Mouse (Mus musculus) embryonic facial prominence, embryonic 12.5 days (tissue): ENCODE data around the gene Hydin. TPM values are rescaled to one million over a fixed set of nuclear protein-coding genes. Genes with fewer than 3 reads are reported as not detected.
"Not testable (repeated sequence)": the region's sequence is repeated elsewhere in the genome, so short reads cannot be mapped to it uniquely, and the experiment has no call there.

Experiments
- ATAC-seq: fragments of 200-750 bp; cut with Nextera tagmentation; 2 replicates; pipeline ENCODE4 v1.8.0; 2017; ENCODE audit not compliant: insufficient number of reproducible peaks, insufficient read depth, low FRiP score, low TSS enrichment
- H3K27ac ChIP-seq: fragments of 300-500 bp; sonication (generic); 2 replicates; pipeline ENCODE4 v1.5.1; 2016; ENCODE audit warnings: mild to moderate bottlenecking
- H3K27me3 ChIP-seq: fragments of 300-500 bp; sonication (generic); 2 replicates; pipeline ENCODE4 v1.6.1; 2016; ENCODE audit warnings: mild to moderate bottlenecking, moderate library complexity
- H3K36me3 ChIP-seq: fragments of 300-500 bp; sonication (generic); 2 replicates; pipeline ENCODE4 v1.6.1; 2016; ENCODE audit warnings: mild to moderate bottlenecking
- H3K4me1 ChIP-seq: fragments of 300-500 bp; sonication (generic); 2 replicates; pipeline ENCODE4 v1.6.1; 2016
- H3K4me2 ChIP-seq: fragments of 300-500 bp; sonication (generic); replicated peaks from 2 replicates; pipeline ENCODE4 v1.6.1; 2016; ENCODE audit warnings: mild to moderate bottlenecking, moderate library complexity
- H3K4me3 ChIP-seq: fragments of 300-500 bp; sonication (generic); 2 replicates; pipeline ENCODE4 v1.5.1; 2016; ENCODE audit warnings: mild to moderate bottlenecking
- H3K9ac ChIP-seq: fragments of 300-500 bp; sonication (generic); 2 replicates; pipeline ENCODE4 v1.6.1; 2016; ENCODE audit warnings: mild to moderate bottlenecking, moderate library complexity
- H3K9me3 ChIP-seq: fragments of 300-500 bp; sonication (generic); 2 replicates; pipeline ENCODE4 v1.6.1; 2016; ENCODE audit warnings: mild to moderate bottlenecking, moderate library complexity
- WGBS: fragments of 180-500 bp; shearing (Covaris S2); methylation state at CpG from one replicate; pipeline ENCODE4 v1.1.7; 2016; 5-methylcytosine and 5-hydroxymethylcytosine counted together
- polyA plus RNA-seq: library from polyadenylated mRNA; unstranded; fragments of >200 nt; fragmentation: Nextera tagmentation; extraction: Ambion mirVana; gene quantifications from 2 replicates; pipeline ENCODE4 v1.2.1, GENCODE M21; 2016

Gene Hydin
- polyA plus RNA-seq, 1 experiment from 2014 or later: 0.08 TPM

DNA sequence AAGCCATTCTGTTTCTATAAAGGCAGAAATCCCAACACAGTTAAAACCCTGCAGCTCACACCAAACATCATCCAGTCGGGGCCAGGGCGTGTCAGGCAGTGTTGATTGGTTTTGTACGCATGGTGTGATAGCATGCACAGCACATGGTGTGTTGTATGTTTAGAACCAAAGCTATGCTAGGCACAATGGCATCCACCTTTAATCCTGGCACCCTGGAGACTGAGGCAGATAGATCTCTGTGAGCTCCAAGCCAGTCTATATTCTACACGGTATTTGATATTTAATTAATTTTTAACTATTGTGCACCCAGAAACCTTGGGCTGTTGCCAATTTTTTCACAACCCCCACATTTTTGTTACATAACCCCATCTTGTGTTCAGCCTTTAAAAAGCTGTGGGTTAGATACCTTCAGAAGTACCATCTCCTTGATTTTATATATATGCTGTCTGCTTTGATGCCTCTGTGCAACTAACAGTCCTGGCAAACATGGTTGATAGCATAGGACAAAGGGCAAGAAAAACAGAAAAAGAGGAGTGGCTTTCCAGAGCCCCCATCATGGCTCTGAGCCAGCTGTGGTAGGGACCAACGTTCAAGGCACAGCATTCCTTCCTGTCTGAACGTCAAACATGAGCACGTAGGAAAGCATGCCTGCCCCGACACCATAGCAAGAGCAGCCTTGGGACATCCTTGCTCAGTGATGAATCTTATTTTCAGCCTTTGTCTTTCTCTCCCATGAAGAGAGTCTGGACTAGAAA lies 263.4 kb downstream of the Hydin start:
- no peaks in the 10 kb centered on the region for H3K4me1 ChIP-seq
- H3K4me3 ChIP-seq: no peak overlapping the region
- no peaks in the 10 kb centered on the region for H3K36me3 ChIP-seq
- WGBS: 68% methylated on average over 8 of the region's 8 CpGs
- H3K9me3 ChIP-seq: no peaks in the 10 kb centered on the region
- H3K27ac ChIP-seq: no peak overlapping the region
- ATAC-seq: no peak
- H3K9ac ChIP-seq: no peak overlapping the region
- no peak overlapping the region for H3K4me2 ChIP-seq
- no peaks in the 10 kb centered on the region for H3K27me3 ChIP-seq

DNA sequence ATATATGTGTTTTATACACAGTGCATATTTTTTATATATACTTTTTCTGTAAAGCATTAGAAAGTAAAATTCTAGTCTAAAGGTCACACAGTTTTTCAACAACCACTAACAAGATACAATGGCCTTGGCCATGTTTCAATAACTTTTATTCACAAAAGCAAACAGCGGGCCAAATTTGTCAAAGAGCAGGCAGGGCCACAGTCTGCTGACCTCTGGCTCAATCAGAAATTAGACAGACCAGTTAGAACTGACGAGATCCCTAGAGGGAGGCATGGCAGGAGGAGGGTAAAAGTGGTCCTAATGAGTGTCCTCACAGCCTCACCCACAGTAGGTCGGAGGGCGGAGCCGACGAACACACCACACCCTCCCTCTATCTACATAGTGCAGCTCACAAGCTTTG lies 267.0 kb downstream of the Hydin start:
- Histone ChIP-seq H3K9ac (no peak overlapping the region), H3K36me3 (no peaks in the 10 kb centered on the region), H3K9me3 (no peaks in the 10 kb centered on the region), H3K4me2 (no peak overlapping the region), H3K4me3 (no peak overlapping the region), H3K27ac (no peak overlapping the region), H3K4me1 (no peaks in the 10 kb centered on the region), H3K27me3 (no peaks in the 10 kb centered on the region)
- 83% methylated on average over 6 of the region's 6 CpGs for WGBS
- no peak for ATAC-seq

DNA sequence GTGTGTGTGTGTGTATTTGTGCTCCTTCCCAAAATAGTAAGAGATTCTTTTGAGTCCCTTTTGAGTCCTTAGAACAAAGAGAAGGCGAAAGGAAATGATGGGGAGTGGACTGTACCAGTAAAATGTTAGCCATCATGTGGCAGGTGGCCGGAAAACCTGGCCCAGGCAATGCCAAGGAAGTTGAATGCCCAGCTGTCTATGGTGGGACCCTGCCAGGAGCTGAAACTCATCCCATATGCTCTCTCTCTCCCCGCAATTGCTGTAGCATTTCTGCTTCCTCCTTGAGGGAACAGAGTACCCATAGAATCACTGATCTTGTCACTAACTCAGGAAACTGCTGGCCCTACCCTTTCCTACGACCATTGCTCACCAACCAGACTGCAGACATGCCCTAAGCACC lies 271.1 kb downstream of the Hydin start:
- Histone ChIP-seq H3K4me1 (no peaks in the 10 kb centered on the region), H3K27ac (no peak overlapping the region), H3K4me3 (no peak overlapping the region), H3K9me3 (no peaks in the 10 kb centered on the region), H3K4me2 (no peak overlapping the region), H3K36me3 (no peaks in the 10 kb centered on the region), H3K27me3 (no peaks in the 10 kb centered on the region), H3K9ac (no peak overlapping the region)
- ATAC-seq: no peak
- WGBS: 71% methylated on average over 4 of the region's 4 CpGs

DNA sequence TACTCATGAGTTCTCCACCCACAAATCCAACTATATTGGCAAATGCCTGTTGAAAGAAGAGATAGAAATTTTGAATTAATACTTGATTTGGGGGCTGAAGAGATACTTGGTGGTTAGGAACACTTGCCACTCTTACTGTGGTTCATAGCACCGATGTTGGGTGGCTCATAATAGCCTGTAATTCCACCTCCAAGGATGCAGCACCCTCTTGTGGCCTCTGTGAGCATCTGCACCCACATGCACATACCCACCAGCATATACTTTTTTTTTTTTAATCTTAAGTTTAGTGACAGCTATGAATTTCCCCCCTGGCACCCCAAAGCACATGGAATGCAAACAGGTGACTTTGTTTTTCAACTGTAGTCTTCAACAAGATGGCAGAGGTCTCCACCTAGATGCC lies 283.6 kb downstream of the Hydin start:
- H3K36me3 ChIP-seq: no peaks in the 10 kb centered on the region
- 0 out of 2 replicates have a peak, but pooled peaks cover 2% of the 10 kb centered on the region for H3K27me3 ChIP-seq
- WGBS: 83% methylated on average over 1 of the region's 1 CpGs
- H3K4me3 ChIP-seq: no peak overlapping the region
- no peak for ATAC-seq
- no peak overlapping the region for H3K9ac ChIP-seq
- no peak overlapping the region for H3K27ac ChIP-seq
- H3K4me1 ChIP-seq: no peaks in the 10 kb centered on the region
- peaks cover 3% of the 10 kb centered on the region; the same call in 1 of the 2 replicates for H3K9me3 ChIP-seq
- no peak overlapping the region for H3K4me2 ChIP-seq

DNA sequence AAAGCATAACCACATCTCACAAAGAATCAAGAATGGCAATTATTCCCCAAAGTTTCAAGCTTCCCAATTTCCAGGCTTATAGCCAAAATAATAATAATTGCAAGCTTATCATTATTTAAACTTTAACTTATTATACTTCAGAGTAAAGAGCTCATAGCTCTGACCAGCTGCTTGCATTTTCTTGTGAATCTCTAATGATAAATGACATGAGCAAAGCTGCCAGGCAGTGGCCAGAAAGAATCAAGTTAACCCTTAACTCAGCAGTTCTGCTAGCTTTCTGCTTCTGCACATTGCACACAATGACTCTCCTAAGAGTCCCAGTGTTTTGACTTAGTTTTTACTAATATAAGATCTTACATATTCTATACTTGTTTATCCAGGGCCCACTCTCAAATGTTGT lies 285.3 kb downstream of the Hydin start:
- not testable (repeated sequence) for H3K4me3 ChIP-seq, H3K27ac ChIP-seq, H3K4me1 ChIP-seq, H3K4me2 ChIP-seq, H3K36me3 ChIP-seq, H3K9ac ChIP-seq, H3K27me3 ChIP-seq, ATAC-seq, H3K9me3 ChIP-seq

DNA sequence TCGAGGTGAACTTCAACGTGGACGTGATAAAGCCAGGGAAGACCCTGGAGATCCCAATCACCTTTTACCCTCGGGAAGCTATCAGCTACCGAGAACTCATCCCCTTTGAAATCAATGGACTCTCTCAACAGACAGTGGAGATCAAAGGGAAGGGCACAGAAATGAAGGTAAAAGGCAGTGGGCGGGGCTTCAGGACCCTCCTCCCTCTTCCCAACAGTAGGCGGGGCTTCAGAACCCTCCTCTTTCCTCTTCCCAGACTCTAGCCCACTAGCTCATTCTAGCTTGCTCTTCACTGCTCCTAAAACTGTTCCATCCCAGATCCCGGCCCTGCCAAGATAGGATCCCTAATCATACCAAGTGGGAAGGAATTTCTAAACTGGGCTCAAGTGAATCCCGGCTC lies 325.9 kb downstream of the Hydin start:
- no peak overlapping the region for H3K4me2 ChIP-seq
- no peak overlapping the region for H3K9ac ChIP-seq
- no peaks in the 10 kb centered on the region for H3K4me1 ChIP-seq
- 84% methylated on average over 9 of the region's 9 CpGs for WGBS
- H3K36me3 ChIP-seq: no peaks in the 10 kb centered on the region
- no peaks in the 10 kb centered on the region for H3K27me3 ChIP-seq
- no peak for ATAC-seq
- no peaks in the 10 kb centered on the region for H3K9me3 ChIP-seq
- no peak overlapping the region for H3K4me3 ChIP-seq
- H3K27ac ChIP-seq: no peak overlapping the region

DNA sequence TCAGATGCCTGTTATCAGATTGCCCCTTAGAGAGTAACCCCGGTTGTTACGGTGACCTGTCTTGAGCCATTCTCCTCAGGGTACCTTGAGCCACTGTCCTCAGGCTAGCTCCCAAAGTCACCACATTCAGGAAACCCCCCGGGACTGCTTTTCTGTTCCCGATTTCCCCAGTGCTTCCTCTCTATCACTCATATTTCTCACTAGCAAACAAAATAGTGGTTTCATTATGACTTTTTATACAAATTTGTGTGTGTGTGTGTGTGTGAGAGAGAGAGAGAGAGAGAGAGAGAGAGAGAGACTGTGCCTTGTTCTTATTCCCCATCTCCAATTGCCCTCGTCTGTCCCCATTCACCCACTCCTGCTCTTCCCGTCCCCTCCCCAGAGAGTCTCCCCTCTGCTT lies 327.4 kb downstream of the Hydin start:
- Histone ChIP-seq H3K4me3 (no peak overlapping the region), H3K27ac (no peak overlapping the region), H3K27me3 (no peaks in the 10 kb centered on the region), H3K9ac (no peak overlapping the region), H3K4me1 (no peaks in the 10 kb centered on the region), H3K36me3 (no peaks in the 10 kb centered on the region), H3K9me3 (no peaks in the 10 kb centered on the region), H3K4me2 (no peak overlapping the region)
- WGBS: 72% methylated on average over 6 of the region's 6 CpGs
- no peak for ATAC-seq

DNA sequence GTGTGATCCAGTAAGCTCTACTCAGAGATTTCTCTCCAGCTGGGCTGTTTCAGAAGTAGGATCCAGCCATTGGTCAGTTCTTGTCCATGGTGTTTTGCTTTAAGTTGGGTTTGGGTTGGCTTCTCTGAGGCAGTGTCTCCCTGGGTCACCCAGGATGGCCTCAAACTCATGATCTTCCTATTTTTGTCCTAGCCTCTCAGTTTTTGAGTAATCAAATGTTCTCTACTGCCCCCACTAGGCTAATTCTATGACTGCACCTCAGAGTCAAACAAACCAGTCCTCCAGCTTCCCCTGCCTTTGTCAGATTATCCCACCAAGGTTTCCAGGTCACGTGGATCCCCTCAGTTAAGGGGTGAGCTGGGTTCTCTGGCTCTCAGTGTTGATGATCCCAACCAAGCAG lies 337.8 kb downstream of the Hydin start:
- no peak for ATAC-seq
- WGBS: 3% methylated on average over 1 of the region's 1 CpGs
- Histone ChIP-seq H3K4me2 (no peak overlapping the region), H3K9ac (no peak overlapping the region), H3K4me3 (no peak overlapping the region), H3K27ac (no peak overlapping the region), H3K4me1 (no peaks in the 10 kb centered on the region), H3K27me3 (no peaks in the 10 kb centered on the region), H3K36me3 (no peaks in the 10 kb centered on the region), H3K9me3 (no peaks in the 10 kb centered on the region)

DNA sequence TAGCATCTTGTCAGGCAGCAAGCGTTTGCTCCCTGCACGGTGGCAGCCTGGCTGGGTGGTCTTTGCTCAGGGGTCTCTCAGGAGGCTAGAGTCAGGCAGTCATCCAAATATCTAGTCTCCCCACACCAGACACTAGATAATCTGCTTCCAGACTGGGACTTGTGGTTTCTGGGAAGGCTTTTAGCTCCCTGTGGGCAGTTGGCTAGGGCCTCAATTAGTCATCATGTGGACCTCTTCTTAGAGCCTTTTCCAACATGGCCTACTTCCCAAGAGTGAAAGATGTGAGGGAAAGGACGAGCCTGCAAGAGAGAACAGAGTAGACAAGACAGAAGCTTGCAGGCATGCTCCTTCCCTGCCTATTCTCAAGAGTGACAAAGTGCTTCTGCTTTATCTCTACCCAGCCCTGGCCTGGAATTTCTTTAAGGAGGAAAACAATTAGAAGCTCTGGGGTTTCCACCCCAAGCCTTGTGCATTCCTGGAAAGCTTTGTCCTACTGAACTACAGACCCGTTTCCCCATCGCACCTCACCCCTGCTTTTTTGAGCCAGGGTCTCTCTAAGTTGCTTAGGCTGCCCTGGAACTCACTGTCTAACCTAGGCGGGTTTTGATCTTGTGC lies 338.7 kb downstream of the Hydin start:
- H3K36me3 ChIP-seq: no peaks in the 10 kb centered on the region
- 65% methylated on average over 6 of the region's 6 CpGs for WGBS
- no peak overlapping the region for H3K4me2 ChIP-seq
- H3K4me1 ChIP-seq: no peaks in the 10 kb centered on the region
- H3K9me3 ChIP-seq: no peaks in the 10 kb centered on the region
- H3K4me3 ChIP-seq: no peak overlapping the region
- H3K9ac ChIP-seq: no peak overlapping the region
- no peaks in the 10 kb centered on the region for H3K27me3 ChIP-seq
- no peak overlapping the region for H3K27ac ChIP-seq
- no peak for ATAC-seq

DNA sequence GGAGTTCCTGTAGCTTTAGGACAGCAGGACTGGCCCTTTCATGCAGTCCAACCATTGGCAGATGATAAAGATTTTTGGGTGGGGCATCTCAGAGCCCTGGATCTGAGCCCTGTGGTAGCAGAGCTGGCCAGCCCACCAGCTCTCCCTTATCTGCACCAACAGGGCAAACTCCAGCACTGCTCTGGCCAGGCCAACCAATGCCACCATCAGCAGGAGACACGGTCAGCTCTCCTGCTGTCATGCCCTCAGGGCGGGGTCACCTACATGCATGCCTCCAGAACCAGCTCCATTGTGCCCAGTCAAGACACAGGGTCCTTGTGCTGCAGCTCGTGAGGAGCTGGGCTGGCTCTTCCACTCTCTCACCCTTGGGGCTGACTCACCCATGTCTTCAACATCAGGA lies 349.0 kb downstream of the Hydin start:
- Histone ChIP-seq H3K9me3 (no peaks in the 10 kb centered on the region), H3K4me2 (no peak overlapping the region), H3K4me1 (peaks cover 14% of the 10 kb centered on the region), H3K27ac (no peak overlapping the region), H3K4me3 (no peak overlapping the region), H3K9ac (no peak overlapping the region), H3K27me3 (peaks cover 5% of the 10 kb centered on the region), H3K36me3 (no peaks in the 10 kb centered on the region)
- WGBS: 68% methylated on average over 3 of the region's 3 CpGs
- no peak for ATAC-seq

DNA sequence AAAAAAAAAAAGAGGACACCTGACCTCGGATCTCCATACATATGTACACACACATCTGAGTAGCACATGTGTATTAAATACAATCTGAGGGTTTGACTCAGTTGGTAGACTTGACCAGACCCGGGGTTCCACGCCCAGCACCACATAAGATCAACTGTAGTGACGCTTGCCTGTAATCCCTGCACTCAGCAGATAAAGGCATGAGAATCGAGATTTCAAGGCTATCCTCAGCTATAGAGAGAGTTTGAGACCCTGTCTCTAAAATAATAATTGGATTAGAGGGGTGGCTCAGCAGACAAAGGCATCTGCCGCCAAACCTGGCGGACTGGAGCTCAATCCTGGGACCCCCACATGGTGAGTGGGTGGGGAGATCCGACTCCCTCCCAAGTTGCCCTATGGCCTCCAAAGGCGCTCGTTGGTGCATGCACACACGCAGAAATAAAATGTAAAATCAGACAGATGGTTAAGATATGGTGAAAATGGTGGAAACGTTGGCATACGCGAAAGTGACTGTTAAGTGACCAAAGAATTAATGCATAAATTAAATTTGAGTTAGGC lies 351.1 kb downstream of the Hydin start:
- H3K4me2 ChIP-seq: peak overlapping the region; percentile 92
- H3K4me3 ChIP-seq: peak overlapping the region; percentile 95
- H3K36me3 ChIP-seq: no peaks in the 10 kb centered on the region
- H3K9ac ChIP-seq: no peak overlapping the region
- ATAC-seq: no peak
- peaks cover 5% of the 10 kb centered on the region for H3K27me3 ChIP-seq
- H3K4me1 ChIP-seq: peaks cover 14% of the 10 kb centered on the region
- 24% methylated on average over 14 of the region's 14 CpGs for WGBS
- no peak overlapping the region for H3K27ac ChIP-seq
- H3K9me3 ChIP-seq: no peaks in the 10 kb centered on the region
